Mouse (Mus musculus) embryonic facial prominence, embryonic 15.5 days (tissue): Measurements from ENCODE around the gene Mllt6. TPM values are rescaled to one million over a fixed set of nuclear protein-coding genes. Genes with fewer than 3 reads are reported as not detected.
A peak's percentile ranks its signal among the peaks of the same experiment; 100 is the strongest.

Experiments used
- ATAC-seq: fragments of 200-750 bp; cut with Nextera tagmentation; 2 replicates; pipeline ENCODE4 v1.8.0; 2017; ENCODE audit warnings: low read depth, moderate TSS enrichment; ENCODE audit not compliant: insufficient number of reproducible peaks, low FRiP score, low TSS enrichment
- H3K27ac ChIP-seq: fragments of 300-500 bp; sonication (generic); replicated peaks from 2 replicates; pipeline ENCODE4 v1.5.1; 2015; ENCODE audit warnings: mild to moderate bottlenecking, inconsistent platforms
- H3K27me3 ChIP-seq: fragments of 300-500 bp; sonication (generic); 2 replicates; pipeline ENCODE4 v1.6.1; 2015; ENCODE audit warnings: inconsistent platforms
- H3K36me3 ChIP-seq: fragments of 300-500 bp; sonication (generic); 2 replicates; pipeline ENCODE4 v1.6.1; 2015; ENCODE audit warnings: mild to moderate bottlenecking, inconsistent platforms
- H3K4me1 ChIP-seq: fragments of 300-500 bp; sonication (generic); 2 replicates; pipeline ENCODE4 v1.6.1; 2015; ENCODE audit warnings: inconsistent platforms
- H3K4me2 ChIP-seq: fragments of 300-500 bp; sonication (generic); replicated peaks from 2 replicates; pipeline ENCODE4 v1.6.1; 2015; ENCODE audit warnings: mild to moderate bottlenecking, inconsistent platforms
- H3K4me3 ChIP-seq: fragments of 300-500 bp; sonication (generic); replicated peaks from 2 replicates; pipeline ENCODE4 v1.5.1; 2015; ENCODE audit warnings: mild to moderate bottlenecking, inconsistent platforms
- H3K9ac ChIP-seq: fragments of 300-500 bp; sonication (generic); 2 replicates; pipeline ENCODE4 v1.6.1; 2015; ENCODE audit warnings: inconsistent platforms
- H3K9me3 ChIP-seq: fragments of 300-500 bp; sonication (generic); replicated peaks from 2 replicates; pipeline ENCODE4 v1.6.1; 2016; ENCODE audit warnings: inconsistent platforms
- WGBS: fragments of 180-500 bp; shearing (Covaris S2); methylation state at CpG from one replicate; pipeline ENCODE4 v1.1.7; 2015; 5-methylcytosine and 5-hydroxymethylcytosine counted together
- polyA plus RNA-seq: library from polyadenylated mRNA; unstranded; fragments of >200 nt; fragmentation: Nextera tagmentation; extraction: Ambion mirVana; gene quantifications from 2 replicates; pipeline ENCODE4 v1.2.1, GENCODE M21; 2015

The Mllt6 gene
- polyA plus RNA-seq, 1 experiment from 2014 or later: 2.6 TPM

- 0 out of 2 replicates have a peak overlapping the region, but pooled peaks have one; percentile 0 for H3K9ac ChIP-seq
- H3K4me3 ChIP-seq: peak overlapping the region; percentile 83
- 0 out of 2 replicates have a peak overlapping the region, but pooled peaks have one; percentile 2 for H3K27ac ChIP-seq
- peak overlapping the region; percentile 83 for H3K4me2 ChIP-seq
- peaks cover 51% of the 10 kb centered on the region for H3K4me1 ChIP-seq
- 3% methylated on average over 27 of the region's 27 CpGs for WGBS
- ATAC-seq: no peak
- H3K36me3 ChIP-seq: peaks cover 6% of the 10 kb centered on the region
- H3K9me3 ChIP-seq: no peaks in the 10 kb centered on the region
- H3K27me3 ChIP-seq: peaks cover 17% of the 10 kb centered on the region
Measured at GRCm38 (mm10) chr11:97660734-97661647, 2.2 kb upstream of the Mllt6 start.

- ATAC-seq: no peak
- Histone ChIP-seq H3K9ac (0 out of 2 replicates have a peak overlapping the region, but pooled peaks have one; percentile 26), H3K27ac (peak overlapping the region; percentile 40; the same call in 1 of the 2 replicates), H3K27me3 (peaks cover 17% of the 10 kb centered on the region), H3K4me1 (peaks cover 51% of the 10 kb centered on the region), H3K9me3 (no peaks in the 10 kb centered on the region), H3K36me3 (peaks cover 14% of the 10 kb centered on the region), H3K4me2 (peak overlapping the region; percentile 83), H3K4me3 (peak overlapping the region; percentile 81)
- WGBS: under 1% methylated on average over 20 of the region's 20 CpGs
Measured at GRCm38 (mm10) chr11:97661648-97662133, 1.5 kb upstream of the Mllt6 start.

- no peak for ATAC-seq
- H3K9me3 ChIP-seq: no peaks in the 10 kb centered on the region
- peaks cover 19% of the 10 kb centered on the region for H3K36me3 ChIP-seq
- H3K27ac ChIP-seq: peak overlapping the region; percentile 85
- peak overlapping the region; percentile 81 for H3K4me3 ChIP-seq
- H3K27me3 ChIP-seq: peaks cover 17% of the 10 kb centered on the region
- no peak overlapping the region for H3K9ac ChIP-seq
- peak overlapping the region; percentile 83 for H3K4me2 ChIP-seq
- peaks cover 51% of the 10 kb centered on the region for H3K4me1 ChIP-seq
- 2% methylated on average over 21 of the region's 21 CpGs for WGBS
Measured at GRCm38 (mm10) chr11:97662207-97662892, 864 bp upstream of the Mllt6 start.

DNA sequence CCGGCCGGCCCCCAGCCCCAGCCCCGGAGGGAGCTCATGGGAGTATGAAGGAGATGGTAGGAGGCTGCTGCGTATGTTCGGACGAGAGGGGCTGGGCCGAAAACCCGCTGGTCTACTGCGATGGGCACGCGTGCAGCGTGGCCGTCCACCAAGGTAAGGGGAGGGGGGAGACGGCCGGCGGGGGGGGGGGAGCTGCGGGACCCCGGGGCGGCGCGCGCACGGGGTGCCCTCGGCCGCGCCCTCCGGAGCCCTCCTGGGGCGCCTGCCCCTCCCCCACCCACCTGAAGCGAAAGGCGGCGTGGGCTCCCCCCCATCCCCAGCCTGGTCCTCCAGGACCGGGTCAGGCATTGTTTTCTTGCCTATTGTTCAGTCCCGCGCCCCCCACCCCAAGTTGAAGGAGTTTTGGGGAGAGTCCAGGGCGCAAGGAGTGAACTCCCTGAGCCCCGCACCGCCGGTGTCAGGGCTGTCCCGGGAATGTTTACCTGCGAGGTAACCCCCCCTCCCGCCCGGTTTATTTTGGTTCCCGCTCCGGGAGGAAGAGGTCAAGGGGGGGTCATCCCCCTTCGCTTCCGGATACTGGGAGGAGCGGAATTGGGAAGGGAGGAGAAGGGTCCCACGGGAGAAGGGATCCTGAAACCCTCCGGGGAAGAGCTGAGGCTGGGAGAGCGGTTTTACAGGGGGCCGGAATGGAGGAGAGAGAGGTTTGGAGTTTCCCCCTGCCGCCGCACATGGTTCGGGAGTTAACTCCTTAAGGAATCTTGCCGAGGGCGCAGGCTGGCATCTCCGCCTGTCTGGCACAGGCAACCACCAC is 519 bp downstream of the Mllt6 start:
- Histone ChIP-seq H3K27me3 (peaks cover 17% of the 10 kb centered on the region), H3K36me3 (peaks cover 29% of the 10 kb centered on the region), H3K4me3 (peak overlapping the region; percentile 81), H3K4me1 (peaks cover 57% of the 10 kb centered on the region), H3K4me2 (peak overlapping the region; percentile 83), H3K9me3 (no peaks in the 10 kb centered on the region), H3K9ac (peak overlapping the region; percentile 59), H3K27ac (peak overlapping the region; percentile 85)
- WGBS: 1% methylated on average over 34 of the region's 57 CpGs
- no peak for ATAC-seq

- H3K27me3 ChIP-seq: peaks cover 17% of the 10 kb centered on the region
- WGBS: 0% methylated on average over 6 of the region's 8 CpGs
- H3K4me2 ChIP-seq: peak overlapping the region; percentile 83
- no peak for ATAC-seq
- peaks cover 34% of the 10 kb centered on the region for H3K36me3 ChIP-seq
- no peaks in the 10 kb centered on the region for H3K9me3 ChIP-seq
- peaks cover 59% of the 10 kb centered on the region for H3K4me1 ChIP-seq
- peak overlapping the region; percentile 85 for H3K27ac ChIP-seq
- H3K4me3 ChIP-seq: peak overlapping the region; percentile 81
- H3K9ac ChIP-seq: peak overlapping the region; percentile 59
Measured at GRCm38 (mm10) chr11:97664339-97664665, 1.1 kb downstream of the Mllt6 start.

DNA sequence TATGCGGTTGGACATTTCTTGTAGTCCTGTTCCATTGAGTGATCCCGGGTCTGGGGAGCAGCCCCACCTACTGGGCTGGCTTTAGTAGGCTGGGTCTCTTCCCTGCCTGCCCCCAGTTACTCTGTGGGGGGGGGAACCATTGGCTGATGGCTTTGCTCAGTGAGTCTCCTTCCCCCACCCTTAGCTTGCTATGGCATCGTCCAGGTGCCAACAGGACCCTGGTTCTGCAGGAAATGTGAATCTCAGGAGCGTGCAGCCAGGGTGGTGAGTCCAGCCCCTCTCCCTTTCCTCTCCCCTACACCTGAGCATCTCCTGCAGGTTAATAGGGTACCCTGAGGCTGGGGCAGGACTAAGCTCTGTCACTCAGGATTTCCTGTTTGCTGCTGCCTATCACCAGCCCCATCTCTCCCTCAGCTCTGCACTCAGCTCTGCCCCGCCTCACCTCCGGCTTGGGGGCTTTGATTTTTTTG is 1.6 kb downstream of the Mllt6 start:
- Histone ChIP-seq H3K36me3 (peaks cover 39% of the 10 kb centered on the region), H3K4me1 (peaks cover 59% of the 10 kb centered on the region), H3K4me2 (peak overlapping the region; percentile 83), H3K4me3 (peak overlapping the region; percentile 81), H3K9me3 (no peaks in the 10 kb centered on the region), H3K27ac (no peak overlapping the region), H3K27me3 (peaks cover 17% of the 10 kb centered on the region), H3K9ac (no peak overlapping the region)
- 25% methylated on average over 6 of the region's 6 CpGs for WGBS
- ATAC-seq: no peak

DNA sequence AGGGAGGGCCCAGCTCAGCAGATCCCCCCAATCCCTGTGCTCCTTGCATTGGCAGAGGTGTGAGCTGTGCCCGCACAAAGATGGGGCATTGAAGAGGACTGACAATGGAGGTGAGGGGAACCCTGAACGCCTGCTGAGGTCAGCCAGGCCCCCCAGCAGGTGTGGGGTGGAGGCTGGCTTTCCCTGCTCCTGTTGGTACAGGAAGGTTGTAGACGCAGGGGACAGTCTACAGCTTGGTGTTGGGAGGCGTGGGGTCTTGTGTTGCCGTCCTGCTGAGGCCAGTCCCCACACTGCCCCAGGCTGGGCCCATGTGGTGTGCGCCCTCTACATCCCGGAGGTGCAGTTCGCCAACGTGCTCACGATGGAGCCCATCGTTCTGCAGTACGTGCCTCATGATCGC is 2.2 kb downstream of the Mllt6 start:
- Histone ChIP-seq H3K4me1 (peaks cover 63% of the 10 kb centered on the region), H3K9ac (no peak overlapping the region), H3K9me3 (no peaks in the 10 kb centered on the region), H3K4me2 (no peak overlapping the region), H3K36me3 (peaks cover 42% of the 10 kb centered on the region), H3K27ac (no peak overlapping the region), H3K4me3 (no peak overlapping the region), H3K27me3 (peaks cover 17% of the 10 kb centered on the region)
- WGBS: 81% methylated on average over 13 of the region's 13 CpGs
- no peak for ATAC-seq

- H3K36me3 ChIP-seq: peaks cover 46% of the 10 kb centered on the region
- no peak for ATAC-seq
- no peak overlapping the region for H3K4me3 ChIP-seq
- no peak overlapping the region for H3K27ac ChIP-seq
- no peaks in the 10 kb centered on the region for H3K9me3 ChIP-seq
- peaks cover 63% of the 10 kb centered on the region for H3K4me1 ChIP-seq
- no peak overlapping the region for H3K4me2 ChIP-seq
- WGBS: 86% methylated on average over 7 of the region's 7 CpGs
- H3K9ac ChIP-seq: no peak overlapping the region
- peaks cover 12% of the 10 kb centered on the region for H3K27me3 ChIP-seq
Measured at GRCm38 (mm10) chr11:97666221-97666620, 3.0 kb downstream of the Mllt6 start.

GRCm38 (mm10) chr11:97666794-97667193 is 3.6 kb downstream of the Mllt6 start:
- peaks cover 50% of the 10 kb centered on the region for H3K36me3 ChIP-seq
- H3K27me3 ChIP-seq: peaks cover 8% of the 10 kb centered on the region
- no peaks in the 10 kb centered on the region for H3K9me3 ChIP-seq
- H3K4me1 ChIP-seq: peaks cover 59% of the 10 kb centered on the region
- no peak overlapping the region for H3K4me3 ChIP-seq
- WGBS: 84% methylated on average over 15 of the region's 15 CpGs
- H3K9ac ChIP-seq: no peak overlapping the region
- H3K4me2 ChIP-seq: no peak overlapping the region
- no peak overlapping the region for H3K27ac ChIP-seq
- no peak for ATAC-seq

- Histone ChIP-seq H3K36me3 (peaks cover 64% of the 10 kb centered on the region), H3K9ac (no peak overlapping the region), H3K4me2 (no peak overlapping the region), H3K27me3 (no peaks in the 10 kb centered on the region), H3K4me3 (no peak overlapping the region), H3K4me1 (peaks cover 49% of the 10 kb centered on the region), H3K27ac (no peak overlapping the region), H3K9me3 (no peaks in the 10 kb centered on the region)
- 80% methylated on average over 7 of the region's 7 CpGs for WGBS
- ATAC-seq: no peak
Measured at GRCm38 (mm10) chr11:97668160-97668559, 4.9 kb downstream of the Mllt6 start.
